Mouse (Mus musculus) CH12.LX (cell line): Measurements from ENCODE around the gene Ndufs4. TPM values are rescaled to one million over a fixed set of nuclear protein-coding genes. Genes with fewer than 3 reads are reported as not detected.

Source experiments
- DNase-seq: peaks from one replicate; pipeline ENCODE4 v3.0.0-alpha.2; 2013; ENCODE audit errors: extremely low read depth
- H3K27ac ChIP-seq: 2 replicates; pipeline ENCODE4 v1.5.1; 2012; ENCODE audit warnings: low read depth, mild to moderate bottlenecking, control low read depth, moderate library complexity; ENCODE audit not compliant: insufficient read depth
- H3K27me3 ChIP-seq: replicated peaks from 2 replicates; pipeline ENCODE3; 2012; ENCODE audit warnings: inconsistent platforms
- H3K36me3 ChIP-seq, 2 experiments: replicated peaks in 1 of 2; 2 replicates each; pipeline versions ENCODE3 to v1.6.1; 2012; ENCODE audit warnings: inconsistent platforms in 1 of 2, low read length in 1 of 2, mild to moderate bottlenecking in 1 of 2, mixed read lengths in 1 of 2, moderate library complexity in 1 of 2; ENCODE audit not compliant: control insufficient read depth in 1 of 2, insufficient read depth in 1 of 2
- H3K4me1 ChIP-seq, 2 experiments: 2 replicates each; pipeline ENCODE4 v1.6.1; 2012; ENCODE audit warnings: inconsistent platforms in 1 of 2, moderate library complexity in 1 of 2; ENCODE audit not compliant: insufficient read depth in 2 of 2, control insufficient read depth in 1 of 2
- H3K4me2 ChIP-seq: 2 replicates; pipeline ENCODE4 v1.6.1; 2012; ENCODE audit warnings: low read depth, mild to moderate bottlenecking, control low read depth; ENCODE audit not compliant: poor library complexity, insufficient read depth, severe bottlenecking
- H3K4me3 ChIP-seq, 3 experiments: fragments of 150-350 bp in 1 of 3; sonication (generic) in 1 of 3; replicated peaks in 1 of 3; 2 replicates each; pipeline versions ENCODE3 to v1.5.1; 2011 to 2012; ENCODE audit warnings: low read depth in 2 of 3, low read length in 2 of 3, mild to moderate bottlenecking in 2 of 3, moderate library complexity in 2 of 3, control low read depth in 1 of 3, improper control_type of control experiment in 1 of 3, inconsistent platforms in 1 of 3, mixed read lengths in 1 of 3; ENCODE audit not compliant: poor library complexity in 1 of 3
- H3K79me2 ChIP-seq: replicated peaks from 2 replicates; pipeline ENCODE4 v1.6.1; 2012; ENCODE audit warnings: mild to moderate bottlenecking, moderate library complexity; ENCODE audit not compliant: control insufficient read depth, poor library complexity, insufficient read depth, severe bottlenecking; ENCODE audit errors: extremely low read depth
- H3K9ac ChIP-seq: 2 replicates; pipeline ENCODE4 v1.6.1; 2012; ENCODE audit warnings: low read depth, mild to moderate bottlenecking, control low read depth, moderate library complexity; ENCODE audit not compliant: insufficient read depth
- H3K9me3 ChIP-seq: replicated peaks from 2 replicates; pipeline ENCODE3; 2012; ENCODE audit warnings: low read length, inconsistent platforms, mixed read lengths
- CHD2 ChIP-seq: IDR thresholded peaks from 2 replicates; pipeline ENCODE4 v1.6.1; 2011; ENCODE audit warnings: low read length, improper control_type of control experiment
- CTCF ChIP-seq, 2 experiments: IDR thresholded peaks in 1 of 2; conservative IDR thresholded peaks in 1 of 2; 2 replicates each; pipeline ENCODE4 v1.5.1; 2011 to 2012; ENCODE audit warnings: low read depth in 2 of 2, low read length in 2 of 2, improper control_type of control experiment in 1 of 2, inconsistent platforms in 1 of 2, mild to moderate bottlenecking in 1 of 2, moderate library complexity in 1 of 2
- ELF1 ChIP-seq: IDR thresholded peaks from 2 replicates; pipeline ENCODE4 v1.6.1; 2014; ENCODE audit warnings: low read depth, mild to moderate bottlenecking, inconsistent platforms, low read length, improper control_type of control experiment
- EP300 ChIP-seq: IDR thresholded peaks from 2 replicates; pipeline ENCODE4 v1.6.1; 2011; ENCODE audit warnings: low read length, improper control_type of control experiment
- GABPA ChIP-seq: IDR thresholded peaks from 2 replicates; pipeline ENCODE4 v1.6.1; 2012; ENCODE audit warnings: low read depth, low read length, improper control_type of control experiment, inconsistent platforms; ENCODE audit not compliant: insufficient replicate concordance
- HCFC1 ChIP-seq: IDR thresholded peaks from 2 replicates; pipeline ENCODE4 v1.6.1; 2012; ENCODE audit warnings: low read depth, mild to moderate bottlenecking, inconsistent platforms, low read length, improper control_type of control experiment
- MAFK ChIP-seq: IDR thresholded peaks from 2 replicates; pipeline ENCODE4 v1.6.1; 2011; ENCODE audit warnings: low read length, improper control_type of control experiment; ENCODE audit not compliant: insufficient replicate concordance
- MEF2A ChIP-seq: IDR thresholded peaks from 2 replicates; pipeline ENCODE4 v1.6.1; 2014; ENCODE audit warnings: low read depth, mild to moderate bottlenecking, inconsistent platforms, low read length, improper control_type of control experiment, borderline replicate concordance
- MXI1 ChIP-seq: IDR thresholded peaks from 2 replicates; pipeline ENCODE4 v1.6.1; 2011; ENCODE audit warnings: mild to moderate bottlenecking, low read depth, low read length, improper control_type of control experiment
- POLR2A ChIP-seq: IDR thresholded peaks from 2 replicates; pipeline ENCODE4 v1.6.1; 2011; ENCODE audit warnings: low read depth, mild to moderate bottlenecking, improper control_type of control experiment, low read length
- RAD21 ChIP-seq: IDR thresholded peaks from 2 replicates; pipeline ENCODE4 v1.6.1; 2011; ENCODE audit warnings: low read depth, mild to moderate bottlenecking, low read length, improper control_type of control experiment, moderate library complexity
- SIN3A ChIP-seq: IDR thresholded peaks from 2 replicates; pipeline ENCODE4 v1.6.1; 2012; ENCODE audit warnings: low read length, improper control_type of control experiment, inconsistent platforms
- SMC3 ChIP-seq: IDR thresholded peaks from 2 replicates; pipeline ENCODE4 v1.6.1; 2011; ENCODE audit warnings: low read depth, low read length, improper control_type of control experiment
- TCF12 ChIP-seq: IDR thresholded peaks from 2 replicates; pipeline ENCODE4 v1.6.1; 2014; ENCODE audit warnings: low read depth, mild to moderate bottlenecking, inconsistent platforms, low read length, improper control_type of control experiment
- UBTF ChIP-seq: IDR thresholded peaks from 2 replicates; pipeline ENCODE4 v1.6.1; 2012; ENCODE audit warnings: low read depth, mild to moderate bottlenecking, inconsistent platforms, low read length, improper control_type of control experiment, moderate library complexity
- USF2 ChIP-seq: conservative IDR thresholded peaks from 2 replicates; pipeline ENCODE4 v1.6.1; 2011; ENCODE audit warnings: low read depth, low read length, improper control_type of control experiment
- ZC3H11A ChIP-seq: IDR thresholded peaks from 2 replicates; pipeline ENCODE4 v1.6.1; 2012; ENCODE audit warnings: low read depth, mild to moderate bottlenecking, inconsistent platforms, low read length, improper control_type of control experiment
- ZMIZ1 ChIP-seq: IDR thresholded peaks from 2 replicates; pipeline ENCODE4 v1.6.1; 2012; ENCODE audit warnings: low read depth, mild to moderate bottlenecking, inconsistent platforms, low read length, improper control_type of control experiment
- ZNF384 ChIP-seq: IDR thresholded peaks from 2 replicates; pipeline ENCODE4 v1.6.1; 2012; ENCODE audit warnings: low read depth, low read length, improper control_type of control experiment, inconsistent platforms
- dilution Hi-C: fragments of 300-500 bp; cut with MboI; formaldehyde crosslinking; loops from 2 replicates; pipeline ENCODE4 v1.14.3; 2020; ENCODE audit warnings: low sequenced_read_pairs; ENCODE audit not compliant: extremely low pct_unique_long_range_greater_than_20kb, extremely low pct_ligation_motif_present
- in situ Hi-C: fragments of 300-500 bp; cut with MboI; formaldehyde crosslinking; loops from 3 replicates; pipeline ENCODE4 v1.14.3; 2019; ENCODE audit warnings: low sequenced_read_pairs, low pct_ligation_motif_present, low pct_unique_long_range_greater_than_20kb, mixed read lengths
- polyA plus RNA-seq: library from polyadenylated mRNA; unstranded; fragments of >175 nt; gene quantifications from 2 replicates; pipeline ENCODE4 v1.2.1, GENCODE M21; 2012; ENCODE audit warnings: low read depth; ENCODE audit not compliant: insufficient read length
- total RNA-seq, 2 experiments: library from RNA; depleted of rRNA; stranded (reverse); fragments of 300-350 nt in 1 of 2; fragments of >200 nt in 1 of 2; gene quantifications; 2 replicates each; pipeline ENCODE4 v1.2.3; 2012 to 2014

Ndufs4 gene
- total and polyA plus RNA-seq, 3 experiments, result 108 to 218 (median 120) TPM

- no peak for DNase-seq
- H3K36me3 ChIP-seq, result no peaks in the 10 kb centered on the region
- no peak overlapping the region for H3K4me3 ChIP-seq
- peaks cover 2 to 4% of the 10 kb centered on the region in 2 experiments; a peak in 3 of 4 replicates for H3K4me1 ChIP-seq
- in situ Hi-C loops, result no loop called here
- H3K27me3 ChIP-seq, result no peaks in the 10 kb centered on the region
- dilution Hi-C loops, result no loop called here
- no peak overlapping the region for H3K9ac ChIP-seq
- no peaks in the 10 kb centered on the region for H3K79me2 ChIP-seq
- no peak overlapping the region for H3K4me2 ChIP-seq
- no peak overlapping the region for H3K27ac ChIP-seq
- TF ChIP-seq HCFC1, result no peak
- no peak for TF ChIP-seq MEF2A
- no peak for TF ChIP-seq EP300
- TF ChIP-seq, all 38 proteins: peak for 0
- H3K9me3 ChIP-seq, result no peaks in the 10 kb centered on the region
Observed at GRCm38 (mm10) chr13:114405100-114405715, 17.1 kb upstream of the Ndufs4 start.

DNA sequence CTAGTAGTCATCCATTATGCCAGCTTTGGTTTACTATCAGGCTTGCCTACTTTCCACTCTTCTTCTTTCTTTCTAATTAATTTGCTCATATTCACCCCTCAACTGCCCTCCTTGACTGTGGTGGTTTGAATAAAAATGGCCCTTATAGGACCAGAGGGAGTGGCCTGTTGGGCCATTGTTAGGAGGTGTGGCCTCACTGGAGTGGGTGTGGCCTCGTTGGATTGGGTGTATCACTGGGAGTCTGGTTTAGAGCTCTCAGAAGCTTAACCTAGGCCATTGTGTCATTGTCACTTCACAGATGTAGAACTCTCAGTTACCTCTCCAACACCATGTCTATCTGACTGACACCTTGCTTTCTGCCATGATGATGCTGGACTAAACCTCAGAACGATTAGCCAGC is 10.8 kb upstream of the Ndufs4 start:
- Histone ChIP-seq H3K9me3 (no peaks in the 10 kb centered on the region), H3K27ac (no peak overlapping the region), H3K4me2 (no peak overlapping the region), H3K4me1 (peaks cover 0 to 3% of the 10 kb centered on the region in 2 experiments; a peak in 2 of 4 replicates), H3K4me3 (no peak overlapping the region), H3K79me2 (no peaks in the 10 kb centered on the region), H3K9ac (no peak overlapping the region), H3K36me3 (no peaks in the 10 kb centered on the region), H3K27me3 (no peaks in the 10 kb centered on the region)
- TF ChIP-seq ZC3H11A (no peak), UBTF (no peak), SIN3A (no peak), HCFC1 (no peak), CTCF (conservative IDR thresholded peaks at IDR 0.05 in 1 of 2, IDR thresholded peaks at IDR 0.05 in 1 of 2; ENCODE audit: low read depth in 2 of 2, low read length in 2 of 2) (no peak), RAD21 (no peak), ZNF384 (no peak), USF2 (no peak), EP300 (no peak), MAFK (no peak), SMC3 (no peak), POLR2A (no peak)
- in situ Hi-C loops (no loop called here), dilution Hi-C loops (no loop called here)
- peak; percentile 4 for DNase-seq

DNA sequence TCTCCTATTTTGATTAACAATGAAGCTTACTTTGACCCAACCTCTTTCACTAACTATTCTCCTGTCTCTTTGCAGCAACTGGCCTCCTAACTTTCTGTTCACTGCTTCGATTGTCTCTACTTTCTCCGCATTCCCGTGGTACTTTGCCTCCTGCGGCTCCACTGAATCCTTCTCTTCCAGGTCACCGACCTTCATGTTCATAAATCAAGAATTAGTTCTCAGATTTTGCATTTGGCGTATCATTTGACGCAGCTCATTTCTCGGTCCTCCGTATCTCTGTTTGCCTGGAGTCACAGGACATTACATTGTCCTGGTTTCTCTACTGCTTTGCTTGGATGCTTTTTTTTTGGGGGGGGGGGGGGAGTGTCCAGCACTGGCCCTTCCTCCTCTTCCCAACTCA is 9.2 kb upstream of the Ndufs4 start:
- Histone ChIP-seq H3K9ac (no peak overlapping the region), H3K4me3 (no peak overlapping the region), H3K27ac (no peak overlapping the region), H3K79me2 (no peaks in the 10 kb centered on the region), H3K36me3 (no peaks in the 10 kb centered on the region), H3K4me1 (peaks cover 0 to 7% of the 10 kb centered on the region in 2 experiments; a peak in 2 of 4 replicates), H3K4me2 (no peak overlapping the region), H3K27me3 (no peaks in the 10 kb centered on the region), H3K9me3 (no peaks in the 10 kb centered on the region)
- in situ Hi-C loops (no loop called here), dilution Hi-C loops (no loop called here)
- no peak for TF ChIP-seq TCF12
- no peak for TF ChIP-seq GABPA
- TF ChIP-seq ELF1, result no peak
- TF ChIP-seq ZMIZ1, result no peak
- TF ChIP-seq MXI1, result no peak
- TF ChIP-seq CHD2, result no peak
- TF ChIP-seq SMC3, result no peak
- no peak for TF ChIP-seq HCFC1
- DNase-seq, result no peak
